8 mouse cellular contexts compared by ENCODE assay signal in the genomic region with DNA sequence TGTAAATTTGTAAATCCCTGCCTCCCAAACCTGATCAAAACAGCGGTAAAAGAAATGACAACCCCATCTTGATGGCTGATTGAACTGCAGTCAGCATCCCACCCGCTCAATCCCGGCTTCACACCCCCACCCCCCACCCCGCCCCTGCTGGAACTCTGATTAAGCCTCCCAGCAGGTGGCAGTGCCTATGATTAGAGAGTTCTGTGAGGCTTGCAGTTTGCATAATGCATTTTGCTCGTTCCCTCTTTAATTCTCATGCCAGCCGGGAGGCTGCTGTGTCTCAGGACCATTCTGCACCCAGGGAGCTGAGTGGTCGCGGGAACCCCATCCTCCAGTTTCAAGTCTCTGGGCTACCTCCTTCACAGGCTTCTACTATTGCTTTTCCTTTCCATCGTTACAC. TPM values are rescaled to one million over a fixed set of nuclear protein-coding genes. Genes with fewer than 3 reads are reported as not detected.
A peak's percentile ranks its signal among the peaks of the same experiment; 100 is the strongest.
DNase-seq lines count a peak whose midpoint lies in the region; ATAC-seq lines count a peak whose summit lies in the region.

No protein-coding gene starts in this region.

- H3K9ac ChIP-seq in embryonic facial prominence, embryonic 11.5 days (replicated peaks; ENCODE audit: low read length): no peak overlapping the region
- H3K9ac ChIP-seq in neural tube, embryonic 15.5 days (replicated peaks): peak overlapping the region; percentile 26; the same call in 1 of the 2 replicates

- peak; percentile 12 to 42 for DNase-seq in cerebellum, postnatal 25 days
- DNase-seq in cerebellum, adult 9-10 months: no peak
- peak; percentile 30 for DNase-seq in embryonic facial prominence, embryonic 11.5 days (ENCODE audit: low spot score)
- DNase-seq in hindbrain, embryonic 10.5 days (ENCODE audit: low spot score): peak; percentile 20
- DNase-seq in left cerebral cortex, postnatal 10 days (ENCODE audit: extremely low spot score in 1 of 2, low spot score in 2 of 2): peak; percentile 36 to 44
- no peak for DNase-seq in adrenal gland, adult 18-20 months (ENCODE audit: low spot score in 2 of 2)
- DNase-seq in B cell, adult 2 months: no peak

- intact Hi-C loops in left cerebral cortex, postnatal 10 days (cut with DNase I): loop anchor here (5.0 kb wide), 1 partner anchor 87 kb away; no protein-coding TSS in a partner anchor

- no peak overlapping the region for H3K4me2 ChIP-seq in embryonic facial prominence, embryonic 11.5 days (ENCODE audit: low read depth, low read length)
- peak overlapping the region; percentile 41 for H3K4me2 ChIP-seq in neural tube, embryonic 15.5 days

- no peak overlapping the region for H3K27ac ChIP-seq in embryonic facial prominence, embryonic 11.5 days (replicated peaks; ENCODE audit: low read depth, low read length)
- no peak overlapping the region for H3K27ac ChIP-seq in hindbrain, embryonic 10.5 days
- H3K27ac ChIP-seq in neural tube, embryonic 15.5 days (replicated peaks): peak overlapping the region; percentile 74

- H3K4me3 ChIP-seq in embryonic facial prominence, embryonic 11.5 days (ENCODE audit: low read depth, low read length): no peak overlapping the region
- H3K4me3 ChIP-seq in hindbrain, embryonic 10.5 days: peak overlapping the region; percentile 23; the same call in 1 of the 2 replicates
- no peak overlapping the region for H3K4me3 ChIP-seq in neural tube, embryonic 15.5 days (replicated peaks)

- H3K9me3 ChIP-seq in embryonic facial prominence, embryonic 11.5 days (replicated peaks; ENCODE audit: control insufficient read depth, low read length): no peaks in the 10 kb centered on the region
- H3K9me3 ChIP-seq in hindbrain, embryonic 10.5 days: peaks cover 10% of the 10 kb centered on the region; the same call in 1 of the 2 replicates
- no peaks in the 10 kb centered on the region for H3K9me3 ChIP-seq in neural tube, embryonic 15.5 days (replicated peaks)

- no peaks in the 10 kb centered on the region for H3K27me3 ChIP-seq in embryonic facial prominence, embryonic 11.5 days (ENCODE audit: control insufficient read depth, insufficient read depth, low read length)
- H3K27me3 ChIP-seq in hindbrain, embryonic 10.5 days (ENCODE audit: insufficient read depth, poor library complexity, severe bottlenecking): peaks cover 4% of the 10 kb centered on the region; the same call in 1 of the 2 replicates
- H3K27me3 ChIP-seq in neural tube, embryonic 15.5 days (replicated peaks): no peaks in the 10 kb centered on the region

- no peaks in the 10 kb centered on the region; the same call in 1 of the 2 replicates for H3K4me1 ChIP-seq in embryonic facial prominence, embryonic 11.5 days (ENCODE audit: control insufficient read depth, insufficient read depth, low read length)
- peaks cover 22% of the 10 kb centered on the region for H3K4me1 ChIP-seq in hindbrain, embryonic 10.5 days (replicated peaks)
- peaks cover 18% of the 10 kb centered on the region for H3K4me1 ChIP-seq in neural tube, embryonic 15.5 days

- ATAC-seq in embryonic facial prominence, embryonic 11.5 days (replicated peaks; ENCODE audit: insufficient number of reproducible peaks, low FRiP score, low TSS enrichment, low read depth): no peak
- peak; percentile 90 for ATAC-seq in neural tube, embryonic 15.5 days (ENCODE audit: low FRiP score)

- 4% methylated on average over 9 of the region's 9 CpGs for WGBS in embryonic facial prominence, embryonic 11.5 days
- 2% methylated on average over 9 of the region's 9 CpGs for WGBS in hindbrain, embryonic 10.5 days
- 4% methylated on average over 9 of the region's 9 CpGs for WGBS in neural tube, embryonic 15.5 days

- H3K36me3 ChIP-seq in embryonic facial prominence, embryonic 11.5 days (replicated peaks; ENCODE audit: control insufficient read depth, insufficient read depth, low read depth, low read length): no peaks in the 10 kb centered on the region
- no peaks in the 10 kb centered on the region for H3K36me3 ChIP-seq in hindbrain, embryonic 10.5 days
- H3K36me3 ChIP-seq in neural tube, embryonic 15.5 days: no peaks in the 10 kb centered on the region

RNA-seq across cellular contexts. Expression of a gene that starts 2.2 kb away (rescaled TPM):
- not detected in 2 replicates for polyA plus RNA-seq in embryonic facial prominence, embryonic 11.5 days (2014; fragmentation: Nextera tagmentation; extraction: Ambion mirVana)
- not detected in 2 replicates for polyA plus RNA-seq in hindbrain, embryonic 10.5 days (2016; fragmentation: Nextera tagmentation; extraction: Ambion mirVana)
- under 1 TPM; 0.20 to 0.56 TPM for total RNA-seq in left cerebral cortex, postnatal 10 days (2021)
- polyA plus RNA-seq in neural tube, embryonic 15.5 days (2015; fragmentation: Nextera tagmentation; extraction: Ambion mirVana): 0.36 and 1.4 TPM in 2 replicates
- 1 to 10 TPM in 1 of 2 experiments, under 1 TPM in 1; 0.89 to 3.0 TPM for total RNA-seq in adrenal gland, adult 18-20 months (2021)

Comparison
In these comparisons a context has a peak if more than half of its experiments do, and no peak if none do; other contexts are left out.
1. DNase-seq: peak in cerebellum, postnatal 25 days (2 of 2), embryonic facial prominence, embryonic 11.5 days (single experiment), hindbrain, embryonic 10.5 days (single experiment) and left cerebral cortex, postnatal 10 days (2 of 2); none in cerebellum, adult 9-10 months (single experiment), adrenal gland, adult 18-20 months (0 of 2) and B cell, adult 2 months (0 of 2).